Mouse (Mus musculus): ENCODE data around the gene Rilpl1. TPM values are rescaled to one million over a fixed set of nuclear protein-coding genes. Genes with fewer than 3 reads are reported as not detected.

The Rilpl1 gene
- polyA plus RNA-seq, 1 experiment, result 4.2 TPM

- TF ChIP-seq GATA1 (IDR thresholded peaks at IDR 0.05; ENCODE audit: low read length), result no peak
Measured at GRCm38 (mm10) chr5:124535016-124535415, 3.8 kb upstream of the Rilpl1 start.

- TF ChIP-seq GATA1 (IDR thresholded peaks at IDR 0.05; ENCODE audit: low read length), result no peak
Measured at GRCm38 (mm10) chr5:124532451-124532850, 1.3 kb upstream of the Rilpl1 start.

- no peak for TF ChIP-seq GATA1 (IDR thresholded peaks at IDR 0.05; ENCODE audit: low read length)
Measured at GRCm38 (mm10) chr5:124531583-124531930, 366 bp upstream of the Rilpl1 start.

GRCm38 (mm10) chr5:124529697-124530096 is 1.5 kb downstream of the Rilpl1 start:
- TF ChIP-seq GATA1 (IDR thresholded peaks at IDR 0.05; ENCODE audit: low read length), result no peak

GRCm38 (mm10) chr5:124529191-124529651 is 2.0 kb downstream of the Rilpl1 start:
- TF ChIP-seq GATA1 (IDR thresholded peaks at IDR 0.05; ENCODE audit: low read length), result no peak

- no peak for TF ChIP-seq GATA1 (IDR thresholded peaks at IDR 0.05; ENCODE audit: low read length)
Measured at GRCm38 (mm10) chr5:124528791-124529190, 2.4 kb downstream of the Rilpl1 start.

- no peak for TF ChIP-seq GATA1 (IDR thresholded peaks at IDR 0.05; ENCODE audit: low read length)
Measured at GRCm38 (mm10) chr5:124528351-124528750, 2.8 kb downstream of the Rilpl1 start.

GRCm38 (mm10) chr5:124524943-124525342 is 6.2 kb downstream of the Rilpl1 start:
- TF ChIP-seq GATA1 (IDR thresholded peaks at IDR 0.05; ENCODE audit: low read length), result no peak

GRCm38 (mm10) chr5:124523032-124523431 is 8.2 kb downstream of the Rilpl1 start:
- TF ChIP-seq GATA1 (IDR thresholded peaks at IDR 0.05; ENCODE audit: low read length), result no peak

- TF ChIP-seq GATA1 (IDR thresholded peaks at IDR 0.05; ENCODE audit: low read length), result no peak
Measured at GRCm38 (mm10) chr5:124521588-124521987, 9.6 kb downstream of the Rilpl1 start.

GRCm38 (mm10) chr5:124518648-124519047 is 12.5 kb downstream of the Rilpl1 start:
- no peak for TF ChIP-seq GATA1 (IDR thresholded peaks at IDR 0.05; ENCODE audit: low read length)

GRCm38 (mm10) chr5:124515789-124516188 is 15.4 kb downstream of the Rilpl1 start:
- no peak for TF ChIP-seq GATA1 (IDR thresholded peaks at IDR 0.05; ENCODE audit: low read length)

GRCm38 (mm10) chr5:124510536-124511050 is 20.6 kb downstream of the Rilpl1 start:
- no peak for TF ChIP-seq GATA1 (IDR thresholded peaks at IDR 0.05; ENCODE audit: low read length)

- TF ChIP-seq GATA1 (IDR thresholded peaks at IDR 0.05; ENCODE audit: low read length), result no peak
Measured at GRCm38 (mm10) chr5:124509742-124510237, 21.4 kb downstream of the Rilpl1 start.

GRCm38 (mm10) chr5:124509200-124509599 is 22.0 kb downstream of the Rilpl1 start:
- TF ChIP-seq GATA1 (IDR thresholded peaks at IDR 0.05; ENCODE audit: low read length), result no peak

GRCm38 (mm10) chr5:124506731-124507359 is 24.3 kb downstream of the Rilpl1 start:
- no peak for TF ChIP-seq GATA1 (IDR thresholded peaks at IDR 0.05; ENCODE audit: low read length)

- no peak for TF ChIP-seq GATA1 (IDR thresholded peaks at IDR 0.05; ENCODE audit: low read length)
Measured at GRCm38 (mm10) chr5:124505235-124505634, 26.0 kb downstream of the Rilpl1 start.

All from G1E-ER4 (cell line).